Mouse (Mus musculus) brown adipose tissue, adult 24 weeks (tissue): ENCODE data around the gene Wdr73. TPM values are rescaled to one million over a fixed set of nuclear protein-coding genes. Genes with fewer than 3 reads are reported as not detected.

Experiments
- H3K27ac ChIP-seq: fragments of 200-500 bp; replicated peaks from 2 replicates; pipeline ENCODE4 v1.5.1; 2012; ENCODE audit warnings: low read depth, mild to moderate bottlenecking, low read length
- H3K4me1 ChIP-seq: fragments of 200-500 bp; 2 replicates; pipeline ENCODE4 v1.6.1; 2012; ENCODE audit warnings: low read length, mixed read lengths; ENCODE audit not compliant: control insufficient read depth, insufficient read depth, insufficient read length
- H3K4me3 ChIP-seq: fragments of 200-500 bp; 2 replicates; pipeline ENCODE4 v1.5.1; 2012; ENCODE audit warnings: low read depth, mild to moderate bottlenecking, low read length, moderate library complexity; ENCODE audit not compliant: insufficient read depth
- polyA plus RNA-seq: library from polyadenylated mRNA; stranded (reverse); fragments of >200 nt; gene quantifications from 2 replicates; pipeline ENCODE4 v1.2.4, GENCODE M21; 2012; ENCODE audit not compliant: missing spikeins, insufficient read depth, insufficient read length

Gene Wdr73
- polyA plus RNA-seq, 1 experiment: 19.3 TPM

GRCm38 (mm10) chr7:80849710-80850109 is 51.4 kb downstream of the Wdr73 start:
- Histone ChIP-seq H3K4me3 (no peak overlapping the region), H3K4me1 (no peaks in the 10 kb centered on the region), H3K27ac (no peak overlapping the region)

GRCm38 (mm10) chr7:80849267-80849666 is 51.8 kb downstream of the Wdr73 start:
- no peak overlapping the region for H3K4me3 ChIP-seq
- H3K27ac ChIP-seq: no peak overlapping the region
- H3K4me1 ChIP-seq: no peaks in the 10 kb centered on the region

GRCm38 (mm10) chr7:80846709-80847108 is 54.4 kb downstream of the Wdr73 start:
- no peak overlapping the region for H3K4me3 ChIP-seq

GRCm38 (mm10) chr7:80846280-80846678 is 54.8 kb downstream of the Wdr73 start:
- Histone ChIP-seq H3K4me3 (peak overlapping the region; percentile 49), H3K4me1 (no peaks in the 10 kb centered on the region), H3K27ac (peak overlapping the region; percentile 53; the same call in 1 of the 2 replicates)

More at GRCm38 (mm10) chr7:80846709-80847108, 54.4 kb downstream of the Wdr73 start:
- Histone ChIP-seq H3K4me1 (no peaks in the 10 kb centered on the region), H3K27ac (no peak overlapping the region)

- no peaks in the 10 kb centered on the region for H3K4me1 ChIP-seq
- peak overlapping the region; percentile 53; the same call in 1 of the 2 replicates for H3K27ac ChIP-seq
- H3K4me3 ChIP-seq: peak overlapping the region; percentile 49
Measured at GRCm38 (mm10) chr7:80845621-80846279, 55.3 kb downstream of the Wdr73 start.

GRCm38 (mm10) chr7:80844691-80845090 is 56.4 kb downstream of the Wdr73 start:
- Histone ChIP-seq H3K4me3 (no peak overlapping the region), H3K4me1 (no peaks in the 10 kb centered on the region), H3K27ac (no peak overlapping the region)

GRCm38 (mm10) chr7:80843910-80844640 is 57.0 kb downstream of the Wdr73 start:
- no peak overlapping the region for H3K27ac ChIP-seq
- H3K4me3 ChIP-seq: no peak overlapping the region
- H3K4me1 ChIP-seq: no peaks in the 10 kb centered on the region

- Histone ChIP-seq H3K27ac (no peak overlapping the region), H3K4me3 (no peak overlapping the region), H3K4me1 (no peaks in the 10 kb centered on the region)
Measured at GRCm38 (mm10) chr7:80843176-80843575, 57.9 kb downstream of the Wdr73 start.

GRCm38 (mm10) chr7:80842132-80842531 is 58.9 kb downstream of the Wdr73 start:
- Histone ChIP-seq H3K4me3 (no peak overlapping the region), H3K4me1 (no peaks in the 10 kb centered on the region), H3K27ac (no peak overlapping the region)

- Histone ChIP-seq H3K4me1 (no peaks in the 10 kb centered on the region), H3K27ac (no peak overlapping the region), H3K4me3 (no peak overlapping the region)
Measured at GRCm38 (mm10) chr7:80840937-80841336, 60.1 kb downstream of the Wdr73 start.

Other genes starting within 250 kb of the Wdr73 start
- gene Crtc3, start 212.4 kb downstream of the Wdr73 start, polyA plus RNA-seq: 5.2 and 9.5 TPM in 2 replicates
- 27.3 and 27.9 TPM in 2 replicates for gene Iqgap1, start 75.3 kb downstream of the Wdr73 start, polyA plus RNA-seq
- 1.5 TPM in 1 of 2 replicates, not detected in the other for gene Zscan2, start 40.3 kb downstream of the Wdr73 start, polyA plus RNA-seq
- gene Nmb, start 3.8 kb upstream of the Wdr73 start, polyA plus RNA-seq: 7.3 and 9.1 TPM in 2 replicates
- 61.2 and 77.2 TPM in 2 replicates for gene Sec11a, start 46.5 kb upstream of the Wdr73 start, polyA plus RNA-seq
- 14.3 and 15.6 TPM in 2 replicates for gene Zfp592, start 92.4 kb upstream of the Wdr73 start, polyA plus RNA-seq
- 0.83 and 1.5 TPM in 2 replicates for gene Alpk3, start 156.3 kb upstream of the Wdr73 start, polyA plus RNA-seq
- not detected in 2 replicates for gene Slc28a1, start 213.5 kb upstream of the Wdr73 start, polyA plus RNA-seq